Mouse (Mus musculus) E14TG2a.4 (cell line): Measurements from ENCODE around the gene Dhtkd1.

Experiments used
- CTCF ChIP-seq: conservative IDR thresholded peaks from 2 replicates; pipeline ENCODE4 v1.5.1; 2014; ENCODE audit warnings: low read length
- NANOG ChIP-seq: IDR thresholded peaks from 2 replicates; pipeline ENCODE4 v1.6.1; 2014; ENCODE audit warnings: borderline replicate concordance, low read length, mixed read lengths
- POU5F1 ChIP-seq: IDR thresholded peaks from 2 replicates; pipeline ENCODE4 v1.6.1; 2014; ENCODE audit warnings: low read length, borderline replicate concordance

DNA sequence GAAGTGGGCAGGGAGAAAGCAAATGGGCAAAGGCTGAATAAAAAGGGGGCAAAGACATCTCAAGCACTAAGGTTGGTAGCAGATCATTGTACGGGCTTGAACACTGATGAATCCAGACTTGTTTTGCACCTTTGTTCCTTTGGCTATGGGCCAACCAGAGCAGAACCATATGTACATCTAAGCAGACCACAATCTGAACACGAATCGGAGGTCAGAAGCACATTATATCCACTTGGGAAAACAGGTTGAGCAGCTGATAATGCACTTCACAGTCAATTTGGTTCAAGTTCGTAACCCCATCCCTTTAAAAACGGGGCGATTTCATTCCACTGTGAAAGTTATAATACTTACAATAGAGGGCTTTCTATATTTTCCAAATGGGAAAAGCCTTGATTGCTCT, 7.7 kb upstream of the Dhtkd1 start:
- TF ChIP-seq CTCF: no peak
- no peak for TF ChIP-seq POU5F1
- no peak for TF ChIP-seq NANOG
